Mouse (Mus musculus) 416B (cell line): ENCODE data around the gene Rtca.
A peak's percentile ranks its signal among the peaks of the same experiment; 100 is the strongest.

Experiments
- DNase-seq: peaks from one replicate; pipeline ENCODE4 v3.0.0; 2011; ENCODE audit warnings: low read depth

Rtca gene

GRCm38 (mm10) chr3:116507772-116508351, at the start of gene Rtca:
Gene Rtca, minus strand, starts transcription at chr3:116508208.
- peak; percentile 94 for DNase-seq

- DNase-seq: no peak
Observed at GRCm38 (mm10) chr3:116551362-116551761, 43.4 kb upstream of the Rtca start.

- no peak for DNase-seq
Observed at GRCm38 (mm10) chr3:116547430-116547829, 39.4 kb upstream of the Rtca start.

- DNase-seq: peak; percentile 17
Observed at GRCm38 (mm10) chr3:116542532-116542931, 34.5 kb upstream of the Rtca start.

- no peak for DNase-seq
Observed at GRCm38 (mm10) chr3:116542070-116542469, 34.1 kb upstream of the Rtca start.

GRCm38 (mm10) chr3:116537200-116537573, 29.2 kb upstream of the Rtca start:
- DNase-seq: no peak

- DNase-seq: no peak
Observed at GRCm38 (mm10) chr3:116536428-116537199, 28.6 kb upstream of the Rtca start.

GRCm38 (mm10) chr3:116530826-116531225, 22.8 kb upstream of the Rtca start:
- DNase-seq: no peak

- no peak for DNase-seq
Observed at GRCm38 (mm10) chr3:116529741-116530140, 21.7 kb upstream of the Rtca start.

- no peak for DNase-seq
Observed at GRCm38 (mm10) chr3:116520141-116520761, 12.2 kb upstream of the Rtca start.

GRCm38 (mm10) chr3:116512904-116513716, 5.1 kb upstream of the Rtca start, which contains the start of gene Dbt:
Gene Dbt, plus strand, starts transcription at chr3:116513070.
- DNase-seq: peak; percentile 90

- peak; percentile 80 for DNase-seq
Observed at GRCm38 (mm10) chr3:116512151-116512903, 4.3 kb upstream of the Rtca start.

GRCm38 (mm10) chr3:116495671-116496070, 12.3 kb downstream of the Rtca start:
- no peak for DNase-seq

GRCm38 (mm10) chr3:116493658-116494057, 14.3 kb downstream of the Rtca start:
- DNase-seq: peak; percentile 65

GRCm38 (mm10) chr3:116491923-116492454, 16.0 kb downstream of the Rtca start:
- DNase-seq: no peak

- DNase-seq: no peak
Observed at GRCm38 (mm10) chr3:116490920-116491319, 17.1 kb downstream of the Rtca start.

GRCm38 (mm10) chr3:116483271-116483670, 24.7 kb downstream of the Rtca start:
- DNase-seq: peak; percentile 54

GRCm38 (mm10) chr3:116482724-116483123, 25.3 kb downstream of the Rtca start:
- no peak for DNase-seq

- DNase-seq: no peak
Observed at GRCm38 (mm10) chr3:116480937-116481336, 27.1 kb downstream of the Rtca start.

GRCm38 (mm10) chr3:116480119-116480518, 27.9 kb downstream of the Rtca start:
- DNase-seq: no peak

- no peak for DNase-seq
Observed at GRCm38 (mm10) chr3:116477351-116477750, 30.7 kb downstream of the Rtca start.
